Mouse (Mus musculus): ENCODE measurements at regions not wholly inside any gene's neighbourhood (a gene's known extent, or its start where the extent isn't known, plus 50 kb on each side); places are given as distances from the start of the nearest gene placed in this dataset.

DNA sequence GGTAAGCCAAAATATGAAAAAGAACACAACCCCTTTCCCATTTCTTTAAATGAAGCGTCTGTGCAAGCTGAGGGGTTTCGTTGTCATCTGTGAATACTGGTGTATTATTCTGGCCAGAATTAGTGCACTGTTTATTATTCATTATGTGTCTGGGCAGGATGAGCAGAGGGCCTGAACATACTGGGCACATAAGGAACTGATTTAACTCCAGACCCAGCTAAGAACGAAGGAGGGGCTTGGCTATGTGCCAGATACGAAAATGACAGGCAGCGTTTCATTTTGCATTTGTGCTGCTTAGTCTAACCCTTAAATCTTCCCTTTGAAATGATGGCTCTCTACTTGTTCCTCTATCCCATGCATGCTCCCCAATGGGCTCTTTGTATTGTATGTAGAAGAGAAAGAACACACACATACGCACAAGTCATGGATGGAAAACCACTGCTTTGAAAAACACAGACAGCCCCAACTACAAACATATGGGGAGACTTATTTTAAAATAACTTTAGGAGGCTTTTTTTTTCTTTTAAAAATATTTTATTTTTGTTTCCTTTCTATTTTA lies 213.4 kb upstream of the Dcn start:
- no peak for DNase-seq

DNA sequence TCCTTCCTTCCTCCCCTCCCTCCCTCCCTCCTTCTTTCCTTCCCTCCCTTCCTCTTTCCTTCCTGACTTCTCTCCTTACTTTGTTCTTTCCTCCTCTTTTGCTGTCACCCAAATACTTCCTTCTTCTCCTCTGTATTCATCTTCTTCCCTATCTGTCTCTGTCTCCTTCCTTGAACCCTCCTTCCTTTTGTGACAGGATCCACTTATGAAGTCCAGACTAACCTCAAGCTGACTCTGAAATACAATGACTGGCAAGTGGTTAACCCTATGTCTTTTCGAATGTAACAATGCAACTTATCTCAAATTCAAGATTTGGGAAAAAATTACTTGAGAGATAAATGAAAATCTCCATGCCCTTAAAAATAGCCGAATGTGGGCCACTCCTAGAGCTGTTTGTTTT lies 197.0 kb upstream of the Dcn start:
- no peak for DNase-seq

DNA sequence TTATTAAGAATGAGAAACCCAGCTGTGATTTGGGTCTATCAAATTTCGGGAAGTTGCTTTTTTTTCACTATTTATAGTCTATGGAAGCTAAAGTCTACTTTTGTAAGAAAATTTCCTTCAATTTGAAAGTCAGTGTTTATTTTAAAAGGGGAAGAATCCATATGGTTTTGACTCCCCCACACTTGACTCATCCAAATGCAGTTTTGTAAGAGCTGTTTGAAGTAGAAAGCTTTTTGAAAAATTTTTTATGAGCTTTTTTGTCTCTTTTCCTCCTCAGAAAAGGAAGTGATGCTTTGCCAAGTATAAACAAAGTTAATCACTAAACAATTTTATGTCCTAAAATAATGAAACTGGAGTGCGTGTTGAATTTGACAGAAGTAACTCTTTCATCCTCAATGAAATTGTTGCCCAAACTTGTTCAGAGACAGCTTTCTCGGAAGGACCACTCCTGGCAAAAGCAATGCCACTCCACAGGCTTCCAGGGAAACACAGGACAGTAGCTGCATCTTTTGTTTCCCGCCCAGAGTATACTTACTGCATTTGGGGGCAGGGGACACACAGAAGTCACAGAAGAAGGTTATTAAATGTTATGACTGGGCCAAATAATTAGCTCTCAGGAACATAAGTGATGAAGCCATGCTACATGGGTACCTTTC lies 196.4 kb upstream of the Dcn start:
- no peak for DNase-seq

DNA sequence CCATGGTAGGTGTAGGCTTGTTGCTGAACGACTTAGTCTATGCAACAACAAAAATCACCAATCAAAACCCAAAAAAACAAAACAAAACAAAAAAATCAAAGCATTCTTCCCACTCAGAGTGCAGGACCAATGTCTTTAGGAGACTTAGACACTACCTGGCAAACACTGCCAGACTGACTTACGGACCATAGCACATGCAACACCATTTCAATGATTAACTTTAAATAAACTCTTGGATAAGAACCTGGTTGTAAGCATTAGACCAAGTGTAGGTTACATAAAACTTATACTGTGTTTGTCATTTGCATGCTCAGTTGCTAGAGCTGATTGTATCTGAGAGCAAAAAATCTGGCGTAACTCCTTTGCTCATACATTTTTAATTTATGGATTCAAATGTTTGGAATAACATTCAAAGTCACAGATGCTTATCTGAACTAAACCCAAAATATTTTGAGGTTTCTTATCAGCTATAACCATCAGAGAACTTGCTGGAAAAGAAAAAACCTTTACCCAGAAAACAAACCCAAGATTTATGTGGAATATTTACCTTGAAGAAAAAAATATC lies 174.5 kb upstream of the Dcn start:
- DNase-seq = no peak

DNA sequence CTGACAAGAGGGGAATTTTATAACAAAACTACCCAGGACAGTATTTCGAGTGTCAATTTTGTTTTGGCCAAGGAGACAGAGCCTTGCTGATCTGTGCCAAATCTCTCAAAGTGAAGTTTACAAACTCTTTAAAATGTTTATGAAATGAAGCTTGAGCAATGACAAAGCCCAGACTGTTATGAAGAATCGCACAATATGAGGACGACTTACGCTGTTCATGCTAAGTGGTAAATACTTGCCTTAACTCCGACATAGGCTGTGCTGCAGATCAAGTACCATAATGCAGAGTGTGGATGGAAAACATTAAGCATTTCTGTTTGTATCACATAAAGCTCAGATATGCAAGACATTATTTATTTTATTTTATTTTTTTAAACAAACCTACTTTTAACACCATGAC lies 169.8 kb upstream of the Dcn start:
- DNase-seq = no peak

DNA sequence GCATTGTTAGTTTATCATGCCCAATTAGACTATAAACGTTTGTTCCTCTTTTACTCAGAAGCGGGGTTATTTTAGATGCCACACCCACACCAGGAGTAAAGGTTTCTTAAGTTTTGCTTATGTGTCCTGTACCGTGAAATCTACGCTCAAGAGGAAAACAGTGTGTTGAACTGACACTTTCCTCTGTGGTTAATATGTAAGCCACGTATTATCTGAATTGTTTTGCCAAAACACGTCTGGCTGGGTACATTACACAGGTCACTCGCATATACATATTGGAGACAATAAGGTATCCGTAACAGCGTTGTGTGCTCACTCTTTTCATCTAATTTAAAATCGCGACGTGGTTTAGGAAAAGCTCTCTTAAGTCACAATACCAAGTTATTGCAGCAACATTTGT lies 166.9 kb upstream of the Dcn start:
- DNase-seq = no peak

DNA sequence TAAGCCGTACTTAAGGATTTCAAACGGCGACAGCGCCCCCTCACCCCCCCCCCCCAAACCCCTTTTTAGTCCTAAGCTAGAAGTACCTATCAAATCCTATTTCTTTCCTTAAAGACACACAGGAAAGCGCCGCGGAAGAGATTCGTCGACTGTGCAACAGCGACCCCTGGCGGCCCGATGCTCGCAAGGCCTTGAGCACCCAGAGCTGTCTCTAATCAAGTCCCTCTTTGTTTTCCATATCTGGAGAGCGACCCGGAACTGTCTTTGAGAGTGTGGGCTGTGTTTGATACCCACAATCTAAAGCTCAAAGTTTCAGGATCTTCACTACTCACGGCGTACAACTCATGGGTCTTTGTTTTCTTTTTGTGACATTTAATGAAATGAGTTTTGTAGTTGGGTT lies 166.4 kb upstream of the Dcn start:
- DNase-seq = peak; percentile 92 to 97

DNA sequence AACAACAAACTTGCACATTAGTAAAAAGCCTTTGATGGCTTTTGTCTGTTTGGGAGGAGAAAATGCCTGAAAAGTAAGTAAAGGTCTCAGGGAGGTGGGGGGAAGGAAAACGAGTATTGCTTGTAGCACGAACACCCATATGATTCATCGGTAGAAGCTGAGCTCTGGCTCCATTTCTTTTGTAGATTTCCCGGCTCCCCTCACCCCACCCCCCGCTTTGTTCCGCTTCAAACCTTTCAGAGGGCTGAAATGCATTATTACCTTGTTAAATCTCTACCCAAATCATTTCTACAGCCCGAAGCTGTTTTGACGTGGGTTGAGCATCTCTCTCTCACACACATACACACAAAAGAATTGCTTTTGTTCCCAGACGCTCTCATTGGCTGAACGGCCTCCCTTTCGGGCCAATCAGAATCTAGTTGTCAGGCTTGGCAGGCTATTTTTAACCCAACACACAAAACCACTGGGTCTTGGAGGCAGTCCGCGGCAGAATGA lies 166.0 kb upstream of the Dcn start:
- DNase-seq = peak; percentile 83 to 87

DNA sequence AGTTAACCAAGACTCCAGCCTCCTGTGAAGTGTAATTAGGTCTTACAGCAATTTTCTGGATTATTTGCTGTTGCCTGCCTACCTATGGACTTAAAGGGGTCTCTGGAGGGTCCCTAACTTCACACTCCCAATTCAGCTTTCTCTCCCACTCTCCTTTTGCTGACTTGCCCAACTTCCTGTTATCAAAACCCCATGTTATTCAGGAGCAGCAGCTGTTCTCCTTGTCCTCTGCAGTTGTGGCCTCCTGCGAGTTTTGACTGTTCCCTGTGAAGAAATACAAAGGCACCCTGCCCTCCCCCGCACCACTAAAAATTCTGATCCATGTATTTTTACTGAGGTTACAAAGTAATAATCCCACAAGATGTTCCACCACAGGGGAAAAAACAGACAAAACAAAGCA lies 146.8 kb upstream of the Dcn start:
- DNase-seq = no peak

DNA sequence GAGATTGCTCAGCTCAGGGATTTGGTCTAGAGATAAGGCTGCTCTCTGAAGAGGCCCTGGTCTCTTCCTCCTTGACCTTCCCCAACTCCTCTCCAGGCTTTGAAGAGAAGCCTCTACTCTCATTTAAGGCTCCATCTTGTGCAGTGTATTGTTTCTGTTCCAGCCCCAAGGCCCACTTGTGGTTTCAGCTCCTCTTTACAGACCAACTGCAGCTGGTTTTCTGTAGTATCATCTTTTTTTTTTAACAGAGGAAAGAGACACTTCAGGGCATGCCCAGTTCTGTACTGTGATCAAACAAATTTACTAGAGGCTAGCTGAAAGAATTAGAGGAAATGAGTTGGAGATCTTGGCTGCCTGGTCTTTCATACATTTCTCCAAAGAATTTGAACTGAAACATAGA lies 145.4 kb upstream of the Dcn start:
- DNase-seq = no peak

DNA sequence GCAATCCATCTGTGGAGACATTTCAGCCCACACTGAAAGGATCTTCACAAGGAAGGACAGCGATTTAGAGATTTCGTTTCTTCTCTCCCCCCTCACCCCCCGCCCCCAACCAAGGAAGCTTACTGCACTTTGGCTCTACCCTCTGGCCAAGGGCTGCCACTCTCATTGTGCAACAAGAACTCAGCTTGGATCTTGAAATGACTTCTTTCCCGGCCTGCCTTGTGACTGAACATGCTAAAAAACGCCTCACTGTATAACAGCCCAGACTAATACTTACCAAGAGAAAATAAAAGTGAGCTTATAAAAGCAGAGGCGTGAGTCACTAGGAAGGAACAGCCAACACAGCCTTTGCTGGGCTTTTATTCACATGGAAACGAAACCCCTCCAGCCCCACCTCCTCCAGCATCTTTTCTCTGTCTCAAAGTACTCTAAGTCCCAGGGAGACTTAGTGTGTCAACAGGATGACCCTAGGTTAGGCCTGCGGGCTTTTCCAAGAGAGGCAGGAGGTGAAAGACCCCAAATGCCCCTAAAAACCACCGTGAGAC lies 144.7 kb upstream of the Dcn start:
- no peak for DNase-seq

DNA sequence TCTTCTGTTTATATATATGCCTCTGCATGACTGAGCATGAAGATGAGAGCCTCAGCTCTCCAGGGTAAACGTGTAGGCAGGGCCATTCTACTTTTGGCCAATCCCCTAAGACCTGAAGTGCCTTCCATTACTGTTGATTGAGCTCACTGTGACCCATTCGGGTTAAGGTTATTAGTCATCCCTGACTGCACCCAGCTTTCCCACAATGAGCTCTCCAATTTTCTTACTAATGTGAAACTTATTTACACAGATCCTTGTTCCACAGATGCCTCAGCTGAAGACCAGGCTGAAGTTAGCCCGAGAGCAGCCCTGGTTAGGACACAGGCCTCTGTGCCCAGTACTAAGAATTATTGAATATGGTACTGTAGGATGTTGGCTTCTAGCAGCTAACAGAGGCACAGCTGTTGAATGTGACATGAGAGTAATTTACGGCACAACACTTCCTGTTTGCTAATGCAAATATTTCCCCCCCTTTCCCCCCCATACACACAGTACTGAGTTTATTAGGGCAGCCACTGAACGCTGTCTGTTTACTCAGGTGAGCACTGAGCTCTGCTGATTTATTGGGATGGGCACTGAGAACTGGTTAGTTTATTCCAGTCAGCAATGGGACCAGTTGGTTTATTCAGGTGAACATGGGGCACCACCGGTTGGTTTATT lies 141.2 kb upstream of the Dcn start:
- DNase-seq = no peak

DNA sequence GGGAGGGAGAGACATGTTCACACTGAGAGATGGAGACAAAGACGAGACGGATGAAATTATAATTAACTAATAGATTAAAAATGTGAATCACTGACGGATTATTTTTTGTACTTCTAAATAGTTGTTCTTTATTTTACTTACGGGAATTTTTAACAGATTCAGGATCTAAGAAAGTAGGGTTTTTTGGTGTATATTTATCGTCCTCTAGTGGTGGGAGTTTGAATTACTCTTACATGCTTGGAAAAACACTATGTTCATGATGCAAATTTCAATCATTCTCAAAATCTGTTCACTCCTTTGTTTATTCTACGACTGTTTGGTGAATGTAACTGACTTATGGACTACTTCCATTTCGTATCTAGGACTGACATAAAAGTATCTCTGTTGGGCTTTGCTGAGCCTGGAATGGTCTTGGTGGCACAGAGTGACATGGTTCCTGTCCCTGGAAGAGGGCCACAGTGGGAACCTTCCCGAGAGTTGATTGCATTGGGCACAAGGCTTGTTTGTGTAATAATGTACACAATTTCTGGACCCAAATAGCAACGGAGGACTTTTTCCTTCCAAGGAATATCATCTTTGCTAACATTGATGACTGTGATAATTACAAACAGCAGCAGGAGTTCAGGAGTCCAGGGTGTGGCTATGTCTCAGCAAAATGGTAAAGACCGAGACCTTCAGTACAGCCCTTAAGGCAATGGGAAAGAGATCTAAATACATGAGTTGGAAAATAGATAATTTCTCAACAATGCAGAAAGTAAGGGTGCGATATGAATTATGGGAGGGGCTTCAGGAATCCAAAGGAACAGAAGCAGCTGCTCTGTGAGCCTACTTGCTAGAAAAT lies 139.3 kb upstream of the Dcn start:
- no peak for DNase-seq

DNA sequence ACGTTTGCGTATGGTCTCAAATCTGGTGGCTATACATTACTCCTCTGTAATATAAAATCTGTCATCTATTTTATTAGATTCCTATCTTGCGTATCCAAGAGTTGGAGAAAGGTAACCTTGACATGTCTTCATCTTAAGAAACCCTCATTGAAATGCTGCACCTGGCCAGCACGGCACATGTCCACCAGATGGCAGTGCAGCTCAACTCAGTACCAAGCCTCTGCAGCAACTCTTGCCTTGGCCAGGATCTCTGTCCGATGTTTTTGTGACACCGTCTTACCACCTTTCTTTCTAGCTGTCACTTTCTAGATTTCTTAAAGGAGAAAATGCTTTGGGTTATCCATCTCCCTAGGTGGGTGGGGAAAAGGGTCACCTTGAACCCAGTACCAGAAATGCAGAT lies 134.1 kb upstream of the Dcn start:
- peak; percentile 69 to 86 for DNase-seq

DNA sequence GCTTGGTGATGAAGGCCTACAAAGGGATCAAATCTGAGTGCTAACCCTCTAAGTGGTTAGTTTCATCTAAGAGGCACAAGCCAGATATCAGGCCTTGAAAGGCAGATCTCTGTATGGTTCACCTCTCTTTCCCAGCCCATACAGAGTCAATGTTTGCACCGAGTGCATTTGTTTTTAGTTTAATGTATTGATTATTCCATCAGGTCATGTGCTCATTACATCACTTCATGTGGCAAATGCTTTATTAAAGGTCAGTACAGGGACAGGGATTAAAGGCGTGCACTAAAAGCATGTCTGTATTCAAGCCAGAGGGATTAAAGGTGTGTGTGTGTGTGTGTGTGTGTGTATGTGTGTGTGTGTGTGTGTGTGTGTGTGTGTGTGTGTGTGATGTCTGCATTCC lies 132.5 kb upstream of the Dcn start:
- DNase-seq = no peak

DNA sequence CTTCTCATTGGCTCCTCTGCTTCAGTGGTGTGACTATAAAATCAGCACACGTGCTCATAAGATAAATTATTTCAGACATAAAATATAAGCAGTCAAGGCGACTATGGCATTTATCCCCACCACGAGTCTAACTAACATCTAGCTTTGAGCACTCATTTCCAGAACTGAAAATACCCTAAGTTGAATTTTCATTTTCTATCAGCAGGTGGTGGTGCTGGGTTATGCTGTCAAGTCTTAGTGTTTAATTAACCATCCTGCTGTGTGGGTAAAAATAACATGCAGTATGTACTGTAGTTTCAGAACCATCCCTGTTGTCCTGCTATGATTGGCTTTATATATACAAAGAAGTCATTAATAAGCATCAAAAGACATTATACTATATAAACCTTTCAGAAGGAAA lies 110.8 kb upstream of the Dcn start:
- no peak for DNase-seq

DNA sequence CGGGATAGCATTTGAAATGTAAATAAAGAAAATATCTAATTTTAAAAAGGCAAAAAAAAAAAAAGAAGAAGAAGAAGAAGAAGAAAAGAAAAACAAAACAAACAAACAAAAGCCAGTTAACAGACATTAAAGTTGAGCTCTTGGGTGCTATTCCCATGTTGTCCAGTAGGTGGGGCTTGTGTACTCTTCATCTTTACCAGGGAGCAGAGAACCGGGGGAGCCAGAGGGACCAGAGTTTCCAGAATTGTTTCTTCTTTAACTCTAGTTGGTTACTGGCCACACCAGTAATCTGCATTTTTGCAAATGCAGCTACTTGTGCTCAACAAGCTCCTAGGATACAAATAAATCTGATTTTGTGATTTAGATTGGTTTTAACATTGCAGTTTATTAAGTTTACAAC lies 103.6 kb upstream of the Dcn start:
- DNase-seq = peak; percentile 52 to 64

DNA sequence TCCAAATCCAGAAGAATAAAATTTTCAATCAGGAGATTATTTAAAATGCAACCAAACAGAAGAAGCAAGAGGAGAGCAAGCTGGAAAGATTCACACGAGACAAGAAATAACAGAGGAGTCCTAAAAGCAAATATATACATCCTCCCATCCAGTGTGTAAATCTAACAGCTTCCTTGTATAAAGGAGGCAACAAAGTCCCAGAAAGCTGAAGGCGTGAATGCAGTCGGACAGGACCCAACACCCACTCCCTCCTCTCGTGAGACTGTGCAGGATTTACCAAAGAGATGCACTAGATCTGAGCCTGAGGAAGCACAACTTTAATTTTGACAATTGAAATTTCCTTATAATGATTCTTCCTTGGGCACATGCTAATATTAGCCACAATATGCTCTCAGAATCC lies 103.0 kb upstream of the Dcn start:
- no peak for DNase-seq

DNA sequence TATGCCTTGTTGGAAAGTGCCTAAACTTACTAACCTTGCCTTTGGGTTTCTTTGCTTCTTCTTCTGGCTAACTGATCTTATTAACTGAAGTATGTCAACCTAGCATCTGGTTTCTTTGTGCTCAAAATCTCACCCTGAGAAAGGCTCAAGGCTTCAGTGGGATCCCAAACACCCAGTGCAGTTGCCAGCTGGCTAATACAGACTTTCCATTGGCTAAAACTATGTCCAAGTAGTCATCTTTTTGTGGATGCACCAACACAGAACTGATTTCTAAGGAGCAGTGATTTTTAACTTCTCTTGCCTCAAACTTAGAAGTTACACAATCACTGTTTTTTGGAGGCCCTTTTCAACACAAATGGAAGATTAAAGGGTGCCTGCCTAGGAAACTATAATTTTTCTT lies 97.8 kb upstream of the Dcn start:
- DNase-seq = no peak

DNA sequence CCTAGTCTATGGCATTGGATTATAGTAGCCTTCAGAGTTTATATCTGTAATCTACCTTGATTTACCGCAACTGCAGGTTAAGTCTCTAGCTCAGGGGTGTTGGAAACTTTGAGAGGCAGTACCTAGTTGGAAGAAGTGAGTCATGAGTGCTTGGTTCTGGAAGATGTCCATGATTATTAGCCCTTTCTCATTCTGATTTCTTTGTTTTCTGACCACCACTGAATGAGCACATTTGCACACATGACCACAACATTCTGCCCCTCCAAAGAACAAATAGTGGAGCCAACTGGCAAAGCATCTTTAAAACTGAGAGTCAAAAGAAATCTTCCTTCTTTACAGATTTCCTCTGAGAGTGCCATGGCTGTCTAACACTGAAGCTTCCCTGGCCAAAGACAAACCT lies 95.5 kb upstream of the Dcn start:
- DNase-seq = no peak

DNA sequence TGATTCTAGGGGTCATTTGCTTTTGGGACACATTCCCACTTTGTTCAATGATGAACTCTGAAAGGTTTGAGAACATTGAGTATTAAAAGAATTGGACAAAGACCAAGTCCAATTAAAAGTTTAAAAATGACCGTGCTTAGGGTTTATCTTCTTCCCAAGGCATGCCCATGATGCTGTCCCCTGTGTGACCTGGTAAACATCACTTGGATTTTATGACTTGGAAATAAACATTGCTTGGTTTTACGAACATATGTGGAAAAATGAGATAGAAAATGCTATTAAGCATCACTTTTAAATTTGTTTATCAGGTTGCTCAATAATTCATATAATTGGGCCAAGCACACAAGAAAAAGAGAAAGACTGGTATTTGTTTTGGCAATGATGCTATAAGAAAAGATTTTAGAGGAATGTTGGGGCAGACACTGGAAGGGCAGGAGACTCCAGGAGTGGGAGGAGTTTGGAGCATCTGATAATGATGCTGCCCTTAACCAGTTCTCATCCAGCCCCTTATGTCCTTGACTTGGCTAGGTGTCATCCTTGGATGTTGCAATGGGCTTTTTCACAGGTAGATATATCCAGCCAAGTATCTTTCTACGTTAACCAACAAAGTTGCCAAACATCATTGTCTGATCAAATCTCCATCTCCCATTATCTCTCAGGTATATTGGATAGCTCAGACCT lies 92.1 kb upstream of the Dcn start:
- DNase-seq = no peak
